Mouse (Mus musculus) stomach, embryonic 16.5 days (tissue): Measurements from ENCODE around the gene Dusp1. TPM values are rescaled to one million over a fixed set of nuclear protein-coding genes. Genes with fewer than 3 reads are reported as not detected.

Source experiments
- ATAC-seq: fragments of 200-750 bp; cut with Nextera tagmentation; 2 replicates; pipeline ENCODE4 v1.8.0; 2017; ENCODE audit warnings: moderate number of reproducible peaks, moderate TSS enrichment; ENCODE audit not compliant: insufficient read depth, low FRiP score
- H3K27ac ChIP-seq: fragments of 300-500 bp; sonication (generic); 2 replicates; pipeline ENCODE4 v1.5.1; 2014; ENCODE audit warnings: low read length
- H3K27me3 ChIP-seq: fragments of 300-500 bp; sonication (generic); 2 replicates; pipeline ENCODE4 v1.6.1; 2014; ENCODE audit warnings: low read length, control low read depth, mixed read lengths; ENCODE audit not compliant: control insufficient read depth, insufficient read depth
- H3K36me3 ChIP-seq: fragments of 300-500 bp; sonication (generic); 2 replicates; pipeline ENCODE4 v1.6.1; 2014; ENCODE audit warnings: low read length; ENCODE audit not compliant: control insufficient read depth, insufficient read depth
- H3K4me1 ChIP-seq: fragments of 300-500 bp; sonication (generic); 2 replicates; pipeline ENCODE4 v1.6.1; 2014; ENCODE audit warnings: low read length, control low read depth, mixed read lengths; ENCODE audit not compliant: control insufficient read depth, insufficient read depth
- H3K4me2 ChIP-seq: fragments of 300-500 bp; sonication (generic); 2 replicates; pipeline ENCODE4 v1.6.1; 2014; ENCODE audit warnings: low read depth, low read length, mixed read lengths
- H3K4me3 ChIP-seq: fragments of 300-500 bp; sonication (generic); replicated peaks from 2 replicates; pipeline ENCODE4 v1.5.1; 2014; ENCODE audit warnings: mild to moderate bottlenecking, low read length
- H3K9ac ChIP-seq: fragments of 300-500 bp; sonication (generic); 2 replicates; pipeline ENCODE4 v1.6.1; 2014; ENCODE audit warnings: low read length
- H3K9me3 ChIP-seq: fragments of 300-500 bp; sonication (generic); replicated peaks from 2 replicates; pipeline ENCODE4 v1.6.1; 2016; ENCODE audit warnings: low read length, control low read depth; ENCODE audit not compliant: control insufficient read depth
- WGBS: fragments of 180-500 bp; shearing (Covaris S2); extraction: QIAGEN DNeasy Blood & Tissue Kit; methylation state at CpG from one replicate; pipeline ENCODE4 v1.1.7; 2014; 5-methylcytosine and 5-hydroxymethylcytosine counted together
- polyA plus RNA-seq: library from polyadenylated mRNA; unstranded; fragments of >200 nt; fragmentation: Nextera tagmentation; extraction: Ambion mirVana; gene quantifications from 2 replicates; pipeline ENCODE4 v1.2.1, GENCODE M21; 2015

Dusp1 gene
- polyA plus RNA-seq, 1 experiment from 2014 or later, result 18.3 TPM

DNA sequence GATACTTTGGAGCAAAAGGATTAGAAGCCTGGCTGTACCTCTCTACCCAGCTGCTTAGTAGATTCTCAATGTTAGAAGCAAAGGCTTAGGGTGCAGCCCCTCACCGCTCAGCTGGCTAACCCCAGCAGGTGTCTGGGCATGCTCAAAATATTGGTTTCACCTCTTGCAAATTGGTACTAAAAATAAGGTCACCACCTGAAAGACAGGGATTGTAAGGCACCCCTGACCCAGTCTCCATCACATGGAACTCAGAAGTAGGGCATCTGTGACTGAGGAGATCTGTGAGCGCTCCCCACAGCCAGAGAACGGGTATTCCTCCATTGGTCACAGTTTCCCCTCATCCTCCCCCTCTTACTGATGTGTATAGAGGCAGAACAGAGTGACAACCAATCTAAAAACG lies 364 bp upstream of the Dusp1 start:
- Histone ChIP-seq H3K4me2 (peak overlapping the region; percentile 92), H3K4me3 (peak overlapping the region; percentile 80), H3K27ac (peak overlapping the region; percentile 65), H3K9me3 (peaks cover 6% of the 10 kb centered on the region; the same call in 1 of the 2 replicates), H3K9ac (peak overlapping the region; percentile 95), H3K27me3 (no peaks in the 10 kb centered on the region), H3K4me1 (peaks cover 27% of the 10 kb centered on the region), H3K36me3 (no peaks in the 10 kb centered on the region)
- WGBS, result 68% methylated on average over 4 of the region's 4 CpGs
- no peak for ATAC-seq

GRCm38 (mm10) chr17:26561290-26561640 lies 663 bp downstream of the Dusp1 start, which contains the start of gene Ergic1:
Gene Ergic1, plus strand, starts transcription at chr17:26561489.
- WGBS, result under 1% methylated on average over 36 of the region's 36 CpGs
- Histone ChIP-seq H3K36me3 (no peaks in the 10 kb centered on the region), H3K27ac (peak within 1 kb of the TSS; percentile 83), H3K4me2 (peak within 1 kb of the TSS; percentile 92), H3K9me3 (peaks cover 5% of the 10 kb centered on the region; the same call in 1 of the 2 replicates), H3K4me1 (peaks cover 23% of the 10 kb centered on the region), H3K9ac (peak within 1 kb of the TSS; percentile 95), H3K27me3 (no peaks in the 10 kb centered on the region), H3K4me3 (peak within 1 kb of the TSS; percentile 80)
- ATAC-seq, result peak; percentile 94

- WGBS, result 33% methylated on average over 9 of the region's 9 CpGs
- Histone ChIP-seq H3K4me3 (peak overlapping the region; percentile 80), H3K9me3 (no peaks in the 10 kb centered on the region), H3K27ac (peak overlapping the region; percentile 83), H3K4me1 (peaks cover 23% of the 10 kb centered on the region), H3K9ac (peak overlapping the region; percentile 95), H3K36me3 (no peaks in the 10 kb centered on the region), H3K27me3 (no peaks in the 10 kb centered on the region), H3K4me2 (peak overlapping the region; percentile 92)
- ATAC-seq, result peak; percentile 6; the same call in 1 of the 2 replicates
These were observed 1.2 kb downstream of the Dusp1 start for GRCm38 (mm10) chr17:26560526-26561289.

GRCm38 (mm10) chr17:26553033-26553432 lies 8.9 kb downstream of the Dusp1 start:
- H3K27me3 ChIP-seq, result no peaks in the 10 kb centered on the region
- no peaks in the 10 kb centered on the region for H3K36me3 ChIP-seq
- no peak overlapping the region for H3K4me2 ChIP-seq
- H3K9me3 ChIP-seq, result no peaks in the 10 kb centered on the region
- 68% methylated on average over 3 of the region's 3 CpGs for WGBS
- no peak for ATAC-seq
- no peak overlapping the region for H3K9ac ChIP-seq
- H3K27ac ChIP-seq, result no peak overlapping the region
- H3K4me1 ChIP-seq, result peaks cover 7% of the 10 kb centered on the region; the same call in 1 of the 2 replicates
- H3K4me3 ChIP-seq, result no peak overlapping the region

DNA sequence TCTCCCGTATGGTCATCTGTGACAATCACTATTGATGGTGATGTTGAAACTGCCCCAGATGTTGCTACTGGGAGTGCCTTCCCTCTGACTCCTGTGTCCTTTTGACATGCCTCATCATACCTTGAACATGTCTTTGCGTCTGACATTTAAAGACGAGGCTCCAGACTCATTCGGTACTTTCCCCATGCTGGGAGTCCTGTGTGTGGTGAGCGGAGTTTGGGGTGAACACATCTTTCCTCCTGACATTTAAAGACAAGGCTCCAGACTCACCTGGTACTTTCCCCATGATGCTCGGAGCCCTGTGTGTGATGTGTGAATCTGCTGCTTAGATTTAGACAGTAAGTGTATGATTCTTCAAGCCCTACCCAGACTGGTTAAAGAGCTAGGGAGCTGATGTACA lies 10.8 kb downstream of the Dusp1 start:
- WGBS, result 80% methylated on average over 6 of the region's 6 CpGs
- Histone ChIP-seq H3K4me2 (no peak overlapping the region), H3K27ac (no peak overlapping the region), H3K27me3 (no peaks in the 10 kb centered on the region), H3K9me3 (no peaks in the 10 kb centered on the region), H3K4me3 (no peak overlapping the region), H3K9ac (no peak overlapping the region), H3K4me1 (peaks cover 13% of the 10 kb centered on the region), H3K36me3 (no peaks in the 10 kb centered on the region)
- ATAC-seq, result no peak

DNA sequence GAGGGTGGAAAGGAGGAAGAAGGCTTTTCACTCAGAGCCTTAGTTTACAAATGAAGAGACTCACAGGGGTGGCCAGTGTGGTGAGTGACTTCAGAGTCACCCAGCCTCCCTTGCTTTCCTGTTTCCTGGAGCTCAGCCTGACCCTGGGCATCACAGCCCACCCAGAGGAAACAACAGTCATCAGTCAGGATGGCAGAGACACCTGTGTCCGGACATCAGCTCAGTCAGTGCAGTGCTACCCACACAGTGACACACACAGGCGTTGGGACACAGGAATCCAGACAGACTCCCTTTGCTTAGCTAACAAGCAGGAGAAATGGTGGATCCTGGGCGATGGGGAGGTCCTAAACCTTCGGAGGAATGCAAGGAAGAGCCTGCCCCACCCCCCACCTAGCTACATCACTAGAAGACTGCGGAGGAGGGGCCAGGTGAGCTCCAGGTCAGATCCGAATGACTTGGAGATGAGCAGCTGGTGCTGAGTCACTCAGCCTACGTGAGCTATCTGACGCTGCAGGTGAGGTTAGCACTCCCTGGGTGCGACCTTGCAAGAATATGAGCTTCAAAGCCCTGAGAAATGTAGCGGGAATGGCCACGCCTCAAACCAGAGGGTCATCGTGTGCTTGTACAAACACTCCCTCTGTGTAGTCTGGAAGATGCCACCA lies 12.6 kb downstream of the Dusp1 start:
- Histone ChIP-seq H3K36me3 (no peaks in the 10 kb centered on the region), H3K27ac (peak overlapping the region; percentile 25; the same call in 1 of the 2 replicates), H3K4me2 (no peak overlapping the region), H3K27me3 (no peaks in the 10 kb centered on the region), H3K4me3 (no peak overlapping the region), H3K9me3 (no peaks in the 10 kb centered on the region), H3K9ac (no peak overlapping the region), H3K4me1 (peaks cover 13% of the 10 kb centered on the region)
- ATAC-seq, result no peak
- WGBS, result 11% methylated on average over 12 of the region's 12 CpGs

- WGBS, result 13% methylated on average over 5 of the region's 5 CpGs
These were observed 13.4 kb downstream of the Dusp1 start for GRCm38 (mm10) chr17:26548566-26548965.

DNA sequence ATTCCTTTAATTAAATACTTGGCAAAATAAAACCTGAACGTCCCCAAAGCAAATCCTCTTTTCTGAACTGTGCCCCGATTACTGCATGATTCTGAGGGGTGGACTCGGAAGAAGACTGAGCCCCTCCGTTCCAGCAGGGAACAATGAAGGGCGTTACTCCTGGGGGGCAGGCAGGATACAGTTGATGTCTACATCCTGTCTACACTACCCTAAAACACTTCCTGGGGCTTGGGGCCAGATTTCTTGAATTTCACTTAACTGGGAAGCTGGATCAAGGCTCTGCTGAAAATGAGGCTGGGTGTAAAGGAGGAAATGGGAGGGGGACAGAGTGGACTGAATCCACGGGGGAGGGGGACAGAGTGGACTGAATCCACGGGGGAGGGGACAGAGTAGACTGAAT lies 14.2 kb downstream of the Dusp1 start:
- no peak overlapping the region for H3K4me3 ChIP-seq
- H3K9ac ChIP-seq, result peak overlapping the region; percentile 34; the same call in 1 of the 2 replicates
- WGBS, result 24% methylated on average over 7 of the region's 7 CpGs
- H3K36me3 ChIP-seq, result no peaks in the 10 kb centered on the region
- peak overlapping the region; percentile 68 for H3K27ac ChIP-seq
- no peak overlapping the region for H3K4me2 ChIP-seq
- H3K4me1 ChIP-seq, result peaks cover 13% of the 10 kb centered on the region
- ATAC-seq, result peak; percentile 21; the same call in 1 of the 2 replicates
- no peaks in the 10 kb centered on the region for H3K9me3 ChIP-seq
- H3K27me3 ChIP-seq, result no peaks in the 10 kb centered on the region

More at GRCm38 (mm10) chr17:26548566-26548965, 13.4 kb downstream of the Dusp1 start:
- no peak; the same call in 1 of the 2 replicates for ATAC-seq
- Histone ChIP-seq H3K4me2 (no peak overlapping the region), H3K27me3 (no peaks in the 10 kb centered on the region), H3K36me3 (no peaks in the 10 kb centered on the region), H3K9ac (no peak overlapping the region), H3K9me3 (no peaks in the 10 kb centered on the region), H3K4me1 (peaks cover 13% of the 10 kb centered on the region), H3K4me3 (no peak overlapping the region), H3K27ac (peak overlapping the region; percentile 25; the same call in 1 of the 2 replicates)

DNA sequence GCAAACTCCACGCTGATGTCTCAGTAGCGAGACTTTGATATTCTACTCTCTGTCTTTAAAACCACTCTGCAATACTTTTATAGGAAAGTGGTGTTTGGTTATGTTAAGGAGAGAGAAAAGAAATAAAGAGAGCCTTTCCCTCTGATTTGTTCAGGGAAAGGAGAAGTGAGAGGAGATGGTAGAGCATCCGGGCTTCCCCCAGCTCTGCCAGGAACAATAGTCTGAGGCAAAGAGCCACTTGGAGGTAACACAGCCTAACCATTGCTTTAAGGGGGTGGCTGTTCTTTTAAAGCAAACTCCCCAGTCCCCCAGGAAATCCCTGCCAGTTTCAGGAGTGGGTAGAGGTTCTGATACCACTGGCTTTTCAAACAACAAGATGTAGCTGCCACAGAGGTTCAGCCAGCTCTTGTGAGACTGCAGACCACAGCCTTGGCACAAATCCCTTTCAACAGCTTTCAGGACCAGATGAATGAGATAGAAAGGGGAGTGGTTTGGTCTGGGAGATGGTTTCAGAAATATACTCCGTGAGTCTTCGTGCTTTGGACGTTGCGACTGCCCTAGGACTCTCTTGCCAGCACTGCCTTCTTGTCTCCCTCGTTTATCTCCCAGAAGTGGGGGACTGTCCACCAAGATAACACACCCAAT lies 17.5 kb downstream of the Dusp1 start:
- 58% methylated on average over 8 of the region's 8 CpGs for WGBS
- H3K27ac ChIP-seq, result no peak overlapping the region
- H3K4me1 ChIP-seq, result peaks cover 16% of the 10 kb centered on the region
- H3K36me3 ChIP-seq, result no peaks in the 10 kb centered on the region
- H3K27me3 ChIP-seq, result no peaks in the 10 kb centered on the region
- ATAC-seq, result no peak
- no peak overlapping the region for H3K4me3 ChIP-seq
- H3K9me3 ChIP-seq, result no peaks in the 10 kb centered on the region
- H3K9ac ChIP-seq, result no peak overlapping the region
- no peak overlapping the region for H3K4me2 ChIP-seq
